Mouse (Mus musculus): ENCODE measurements around the gene Ip6k1.

The Ip6k1 gene

DNA sequence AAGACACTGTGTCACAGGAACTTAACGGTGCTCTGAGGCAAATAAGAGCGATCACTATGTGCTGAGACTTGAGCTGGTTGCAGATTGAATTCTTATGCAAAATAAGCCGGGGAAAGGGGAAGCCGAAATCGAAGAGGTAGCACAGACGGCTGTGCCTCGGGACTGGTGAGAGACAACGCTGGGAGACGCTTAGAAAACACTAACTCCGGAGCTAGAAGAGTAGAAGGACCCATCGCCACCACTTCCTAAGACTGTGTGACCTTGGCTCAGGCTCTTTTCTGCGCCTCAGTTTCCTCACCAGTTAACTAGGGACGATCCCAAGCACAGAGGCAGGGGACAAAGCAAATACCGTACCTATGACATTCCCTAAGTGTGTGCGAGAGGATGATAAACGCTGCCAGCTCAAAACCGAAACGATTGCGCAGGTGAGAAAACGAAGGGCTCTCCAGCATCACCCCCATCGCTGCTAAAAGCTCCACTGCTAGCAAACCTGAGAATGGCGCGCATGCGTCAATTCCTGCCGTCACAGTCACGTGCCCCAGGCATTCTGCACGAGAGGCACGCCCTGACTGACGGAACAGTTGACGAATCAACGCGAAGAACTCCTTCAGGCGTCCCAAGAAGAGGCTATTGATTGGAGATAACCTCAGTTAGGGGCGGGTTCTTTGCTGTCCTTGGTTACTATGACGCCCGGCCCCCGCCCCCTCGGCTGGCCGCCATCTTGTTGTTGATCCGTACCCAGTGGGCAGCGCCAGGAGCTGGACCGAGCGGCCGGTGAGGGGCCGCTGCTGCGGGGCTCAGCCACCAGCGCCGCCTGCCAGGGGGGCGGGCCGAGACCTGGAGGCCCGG lies at the start of gene Ip6k1:
TSS of gene Ip6k1 (plus strand) at position 580 of the 849 bp plus-strand sequence.
- DNase-seq (ENCODE audit: low spot score in 2 of 2): peak; percentile 100

DNA sequence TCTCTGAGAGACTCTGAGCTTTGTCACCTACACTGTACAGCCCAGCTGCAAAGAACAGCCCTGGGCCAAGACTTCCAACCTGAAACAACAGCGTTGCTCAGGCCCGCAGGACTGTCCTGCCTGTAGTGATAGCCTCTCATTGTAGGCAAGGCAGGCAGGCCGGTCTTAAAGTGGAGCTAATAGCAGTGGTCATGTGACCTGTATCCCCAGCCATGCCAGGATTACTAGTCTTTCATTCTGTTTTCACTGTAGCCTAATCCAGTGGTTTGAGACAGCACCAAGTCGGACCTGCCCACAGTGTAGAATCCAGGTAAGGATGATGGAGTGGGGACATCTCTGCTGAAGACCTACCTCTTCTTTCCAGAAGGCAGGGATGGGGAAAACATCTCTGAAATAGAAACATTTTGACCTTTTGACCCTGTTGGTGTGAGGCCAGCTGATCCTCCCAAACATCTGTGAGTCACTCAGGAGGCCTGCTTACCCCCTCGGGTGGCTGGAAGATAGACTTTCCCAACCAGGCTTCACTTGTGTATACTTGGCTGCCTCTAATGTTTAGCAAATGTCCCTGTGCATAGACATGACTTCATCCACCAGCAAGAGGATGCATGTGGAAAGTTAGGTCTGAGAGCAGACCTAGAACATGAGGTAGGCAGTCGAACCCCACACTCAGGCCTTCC lies 46.5 kb upstream of the Ip6k1 start:
- DNase-seq (ENCODE audit: low spot score in 2 of 2): no peak

DNA sequence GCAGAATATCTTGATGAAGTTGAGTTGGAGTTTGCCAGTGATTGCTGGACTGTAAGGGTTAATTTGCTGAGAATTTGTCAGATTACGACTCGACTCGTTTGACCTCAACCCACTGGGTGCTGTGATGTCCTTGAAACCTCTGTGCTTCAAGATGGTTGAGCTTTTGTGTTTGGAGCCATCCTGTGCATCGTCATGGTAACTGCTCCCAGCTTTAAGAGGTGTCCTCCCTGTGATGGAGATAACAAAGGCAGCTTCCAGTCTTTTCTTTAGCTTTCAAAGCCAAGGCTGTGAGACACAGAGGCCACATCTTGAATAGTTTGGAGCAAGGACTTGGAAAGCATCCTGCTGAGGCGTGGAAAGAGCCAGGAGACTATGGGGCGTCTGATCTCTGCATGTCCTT lies 45.2 kb upstream of the Ip6k1 start:
- no peak for DNase-seq (ENCODE audit: low spot score in 2 of 2)

DNA sequence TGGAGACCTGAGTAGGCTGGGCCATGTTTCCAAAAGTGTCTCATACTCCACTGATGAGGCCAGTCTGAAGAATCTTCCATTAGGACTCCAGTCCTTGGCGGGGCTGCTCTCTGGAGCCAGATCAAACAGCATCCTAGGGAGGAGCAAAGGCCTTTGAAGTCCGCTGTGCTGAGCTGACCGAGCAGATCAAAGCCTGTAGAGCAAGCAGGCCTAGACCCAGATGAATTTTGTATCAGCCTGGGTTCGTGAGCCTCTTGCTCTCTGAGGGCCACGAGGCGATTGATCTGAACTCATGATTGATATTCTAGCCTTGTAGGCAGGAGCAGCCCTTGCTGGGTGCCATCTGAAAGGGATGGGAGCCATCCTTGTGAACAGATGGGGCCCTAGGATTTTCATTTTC lies 42.4 kb upstream of the Ip6k1 start:
- no peak for DNase-seq (ENCODE audit: low spot score in 2 of 2)

DNA sequence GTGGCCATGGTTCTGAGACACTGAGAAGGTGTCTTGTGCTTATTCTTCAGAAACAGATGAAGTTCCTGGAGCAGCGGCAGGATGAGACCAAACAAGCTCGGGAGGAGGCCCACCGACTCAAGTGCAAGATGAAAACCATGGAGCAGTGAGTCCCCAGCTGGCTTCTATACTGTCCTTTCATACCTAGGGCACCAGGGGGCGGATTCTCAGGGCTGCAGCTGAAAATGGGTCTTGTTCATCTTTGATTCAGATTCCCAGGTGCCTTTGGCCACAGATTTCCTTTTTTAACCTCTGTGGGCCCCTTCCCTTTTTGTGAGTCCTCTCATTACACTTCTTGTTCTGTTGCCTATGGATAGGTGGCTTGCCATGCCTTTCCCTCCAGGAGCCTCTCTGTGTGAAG lies 41.4 kb upstream of the Ip6k1 start:
- DNase-seq (ENCODE audit: low spot score in 2 of 2): no peak

DNA sequence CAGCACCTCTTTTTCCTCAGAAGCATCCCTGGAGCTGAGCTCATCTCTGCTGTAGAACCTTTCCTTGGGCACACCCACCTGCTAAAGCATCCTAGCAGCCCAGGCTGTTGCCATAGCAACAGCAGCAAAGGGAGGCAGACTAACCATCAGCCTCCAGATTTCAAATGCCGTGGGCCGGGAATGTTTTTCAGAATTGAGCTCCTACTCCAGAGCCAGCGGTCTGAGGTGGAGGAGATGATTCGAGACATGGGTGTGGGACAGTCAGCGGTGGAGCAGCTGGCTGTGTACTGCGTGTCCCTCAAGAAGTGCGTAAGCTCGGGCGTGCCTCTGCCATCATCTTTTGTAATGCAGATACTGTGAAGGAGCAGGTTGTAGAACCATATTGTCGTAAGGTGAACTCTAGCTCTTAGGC lies 40.9 kb upstream of the Ip6k1 start:
- peak; percentile 90 to 95 for DNase-seq (ENCODE audit: low spot score in 2 of 2)

DNA sequence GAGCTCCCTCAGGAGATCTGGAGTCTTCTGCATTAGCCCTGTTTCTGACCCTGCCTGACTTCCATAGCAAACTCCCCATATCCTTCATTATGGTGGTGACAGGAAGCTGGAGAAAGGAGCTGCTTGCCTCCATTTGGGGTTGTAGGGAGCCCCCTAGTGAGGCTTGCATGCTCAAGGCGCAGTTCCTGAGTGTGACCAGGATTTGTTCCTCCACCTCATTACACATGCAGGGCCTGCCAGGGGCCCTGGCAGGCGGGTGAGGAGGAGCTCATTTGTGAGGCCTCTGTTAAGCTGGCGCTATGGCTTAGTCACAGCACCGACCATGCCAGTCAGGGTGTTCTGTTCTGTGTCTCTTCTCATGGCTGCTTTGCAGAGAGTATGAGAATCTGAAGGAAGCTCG lies 40.4 kb upstream of the Ip6k1 start:
- DNase-seq (ENCODE audit: low spot score in 2 of 2): peak; percentile 82 to 83

DNA sequence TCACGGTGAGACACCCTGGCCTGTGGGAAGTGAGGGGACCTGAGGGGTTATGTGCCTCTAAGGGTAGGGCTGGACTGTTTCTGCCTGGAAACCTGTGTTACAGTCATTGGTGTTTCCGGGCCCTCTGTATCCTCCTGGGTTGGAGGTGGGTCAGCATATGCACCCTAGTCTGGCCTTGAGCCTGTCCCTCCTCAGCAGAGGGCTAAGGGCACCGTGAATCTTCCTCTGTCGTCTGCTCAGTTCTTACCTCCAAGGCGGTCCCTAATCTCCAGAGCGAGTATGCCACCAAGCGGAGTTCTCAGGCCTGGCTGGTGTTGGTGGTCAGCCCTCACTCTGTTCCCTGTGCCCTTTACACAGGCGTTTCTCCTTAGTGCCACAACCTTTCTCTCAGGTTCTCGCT lies 39.4 kb upstream of the Ip6k1 start:
- no peak for DNase-seq (ENCODE audit: low spot score in 2 of 2)

DNA sequence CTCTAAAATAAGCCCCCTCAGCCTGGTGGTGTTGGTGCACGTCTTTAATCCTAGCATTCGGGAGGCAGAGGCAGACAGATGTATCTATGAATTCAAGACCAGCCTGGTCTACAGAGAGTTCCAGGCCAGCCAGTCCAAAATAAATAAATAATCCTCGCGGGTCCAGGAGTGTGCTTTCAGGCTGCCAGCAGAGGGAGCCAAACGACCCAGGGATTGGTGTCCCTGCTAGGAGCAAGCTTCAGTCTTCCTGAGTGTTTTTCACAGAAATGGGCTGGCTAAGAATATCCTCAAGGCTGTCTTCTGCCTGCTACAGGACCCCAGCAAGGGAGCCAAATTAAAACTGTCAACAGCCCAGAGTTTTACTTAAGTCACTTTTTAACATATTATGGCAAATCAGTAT lies 38.6 kb upstream of the Ip6k1 start:
- DNase-seq (ENCODE audit: low spot score in 2 of 2): peak; percentile 85 to 88

DNA sequence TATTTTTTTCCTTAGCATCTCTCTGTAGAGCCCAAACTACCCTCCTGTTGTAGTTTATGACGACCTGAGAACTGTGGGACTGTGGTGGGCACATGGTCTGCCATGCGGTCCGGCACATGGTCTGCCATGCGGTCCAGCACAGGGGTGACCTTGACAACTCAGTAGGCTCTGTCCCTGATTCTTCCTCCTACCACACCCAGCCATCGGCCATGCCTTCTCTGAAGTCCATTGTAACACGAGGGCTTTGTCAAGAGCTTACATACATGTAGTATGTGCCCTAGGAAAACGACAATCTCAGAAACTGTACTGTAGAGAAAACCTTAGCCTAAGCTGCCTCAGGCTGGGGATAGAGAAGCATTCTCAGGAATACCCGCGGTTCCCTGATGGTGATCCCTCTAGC lies 37.6 kb upstream of the Ip6k1 start:
- no peak for DNase-seq (ENCODE audit: low spot score in 2 of 2)

DNA sequence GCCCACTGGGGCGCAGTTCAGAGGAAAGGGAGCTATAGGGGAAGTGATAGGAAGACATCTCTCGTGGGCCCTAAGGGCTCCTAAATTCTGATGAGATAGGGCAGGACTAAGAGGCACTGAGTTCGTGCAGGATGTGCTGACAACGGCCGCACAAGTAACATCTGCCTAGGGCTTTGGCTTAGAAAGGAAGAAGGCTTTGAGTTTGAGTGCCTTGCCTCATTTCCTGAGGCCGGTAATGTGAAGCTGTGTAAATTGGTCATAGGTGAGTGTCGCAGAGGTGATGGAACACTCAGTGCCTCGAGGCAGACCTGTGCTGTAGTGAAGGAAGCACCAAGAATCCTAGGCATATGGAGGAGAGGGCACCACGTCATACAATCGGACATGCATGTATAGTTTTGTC lies 35.6 kb upstream of the Ip6k1 start:
- DNase-seq (ENCODE audit: low spot score in 2 of 2): no peak

DNA sequence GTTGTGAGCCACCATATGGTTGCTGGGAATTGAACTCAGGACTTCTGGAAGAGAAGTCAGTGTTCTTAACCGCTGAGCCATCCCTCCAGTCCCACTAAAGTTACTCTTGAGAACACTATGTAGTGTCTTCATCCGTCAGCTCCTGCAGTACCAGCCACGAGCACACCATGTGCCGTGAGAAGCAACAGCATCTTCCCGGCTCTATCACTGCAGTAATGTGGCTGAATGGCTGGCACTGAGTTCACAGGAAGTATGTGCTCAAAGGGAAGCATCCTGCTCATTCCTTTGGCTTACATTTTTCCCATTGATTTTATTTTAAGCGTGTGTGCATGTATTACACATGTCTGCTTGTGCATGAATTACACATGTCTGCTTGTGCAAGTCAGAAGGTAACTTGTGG lies 34.9 kb upstream of the Ip6k1 start:
- DNase-seq (ENCODE audit: low spot score in 2 of 2): peak in 1 of 2 experiments; percentile 21

DNA sequence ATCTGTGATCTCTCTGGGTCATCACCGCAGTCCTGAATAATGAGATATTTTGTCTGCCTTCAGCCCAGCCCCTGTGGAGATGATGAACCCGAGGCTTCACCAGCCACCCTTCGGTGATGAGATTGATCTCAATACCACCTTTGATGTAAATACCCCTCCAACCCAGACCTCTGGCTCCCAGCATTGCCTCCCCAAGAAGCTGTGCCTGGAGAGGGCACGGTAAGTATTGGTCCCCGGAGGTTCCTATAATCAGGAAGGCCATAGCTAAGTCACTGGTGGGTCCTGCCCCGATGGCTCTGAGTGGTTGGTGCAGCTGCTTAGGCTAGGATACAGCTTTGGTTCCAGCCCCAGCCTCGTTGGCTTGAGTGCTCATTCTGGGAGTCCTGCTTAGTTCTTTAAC lies 33.8 kb upstream of the Ip6k1 start:
- no peak for DNase-seq (ENCODE audit: low spot score in 2 of 2)

DNA sequence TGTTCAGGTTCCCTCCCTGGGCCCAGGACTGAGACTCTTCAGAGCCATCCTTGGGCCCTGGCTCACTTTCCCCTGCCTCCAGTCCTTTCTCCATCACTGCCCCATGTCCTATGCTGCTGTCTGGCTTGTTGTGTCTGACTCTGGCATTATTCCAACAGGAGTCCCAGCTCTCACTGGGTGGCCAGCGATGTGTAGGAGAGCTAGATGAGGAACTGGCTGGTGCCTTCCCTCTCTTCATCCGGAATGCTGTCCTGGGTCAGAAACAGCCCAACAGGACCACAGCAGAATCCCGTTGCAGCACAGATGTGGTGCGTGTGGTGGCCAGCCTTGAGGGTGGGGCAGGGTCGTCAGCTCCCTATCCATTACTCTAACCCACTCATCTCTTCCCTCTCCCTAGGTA lies 32.0 kb upstream of the Ip6k1 start:
- DNase-seq (ENCODE audit: low spot score in 2 of 2): peak in 1 of 2 experiments; percentile 20

DNA sequence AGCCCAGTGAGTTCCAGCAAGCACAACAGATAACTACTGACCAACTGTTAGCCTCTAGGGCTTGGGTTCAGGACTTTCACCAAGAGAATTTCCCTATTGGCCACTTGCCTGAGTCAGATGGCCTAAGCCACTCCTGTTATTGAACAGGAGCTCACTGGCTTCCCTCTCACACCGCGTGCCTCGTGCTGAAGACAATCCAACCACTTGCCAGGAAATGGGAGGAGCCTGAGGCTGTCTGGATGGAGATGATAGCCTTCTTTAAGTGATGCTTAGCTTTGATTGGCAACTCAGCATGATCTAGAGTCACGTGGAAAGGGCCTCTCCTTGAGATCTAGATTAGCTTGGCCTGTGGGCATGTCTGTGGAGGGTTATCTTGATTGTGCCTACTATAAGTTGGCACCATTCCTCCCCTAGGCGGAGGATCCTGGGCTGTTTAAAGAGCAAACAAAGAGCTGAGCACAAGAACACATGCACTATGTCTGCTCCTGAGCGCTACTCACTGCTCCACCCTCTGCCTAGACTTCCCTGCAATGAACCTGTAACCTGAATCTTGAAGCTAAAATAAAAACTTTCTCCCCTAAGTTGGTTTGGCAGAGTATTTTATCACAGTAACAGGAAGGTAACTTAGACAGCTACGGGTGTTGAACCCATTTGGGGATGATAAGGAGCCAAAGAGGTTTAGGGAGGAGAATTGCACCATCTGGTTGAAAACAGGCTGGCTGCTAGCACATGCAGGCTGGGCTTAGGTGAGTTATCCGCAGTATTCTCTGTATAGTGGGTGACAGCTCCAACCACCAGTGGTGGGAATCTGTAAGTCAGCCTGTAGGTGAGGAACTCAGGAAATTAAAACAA lies 30.4 kb upstream of the Ip6k1 start:
- DNase-seq (ENCODE audit: low spot score in 2 of 2): no peak

DNA sequence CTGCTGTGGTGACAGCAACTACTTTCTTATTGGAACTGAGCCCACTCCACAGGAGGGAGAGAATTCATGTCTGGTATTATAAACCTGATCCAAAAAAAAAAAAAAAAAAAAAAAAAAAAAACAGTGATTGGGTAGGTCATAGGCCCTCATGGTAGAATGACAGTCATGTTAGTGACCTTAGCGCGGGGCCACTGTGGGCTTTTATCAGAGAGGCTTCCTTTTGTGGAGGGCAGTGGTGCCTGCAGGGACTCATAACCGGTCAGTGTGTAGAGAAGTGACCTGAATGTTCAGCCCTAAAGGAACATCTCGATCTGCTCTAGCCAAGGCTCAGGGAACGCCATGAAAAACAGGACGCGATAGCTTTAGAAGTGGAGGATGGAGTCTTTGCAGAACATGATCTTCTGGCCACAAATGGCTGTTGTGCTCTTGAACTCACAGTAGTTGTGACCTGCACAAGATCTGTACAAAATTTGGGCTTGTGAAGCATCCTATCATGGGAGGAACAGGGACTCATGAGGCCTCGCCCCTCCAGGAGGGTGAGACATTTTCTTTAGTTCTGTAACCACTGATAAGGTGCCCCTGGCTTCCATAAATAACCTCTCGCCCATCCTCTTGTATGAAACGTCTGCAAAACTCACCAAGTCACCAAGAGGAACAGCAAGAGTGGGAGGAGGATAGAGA lies 27.7 kb upstream of the Ip6k1 start:
- no peak for DNase-seq (ENCODE audit: low spot score in 2 of 2)

DNA sequence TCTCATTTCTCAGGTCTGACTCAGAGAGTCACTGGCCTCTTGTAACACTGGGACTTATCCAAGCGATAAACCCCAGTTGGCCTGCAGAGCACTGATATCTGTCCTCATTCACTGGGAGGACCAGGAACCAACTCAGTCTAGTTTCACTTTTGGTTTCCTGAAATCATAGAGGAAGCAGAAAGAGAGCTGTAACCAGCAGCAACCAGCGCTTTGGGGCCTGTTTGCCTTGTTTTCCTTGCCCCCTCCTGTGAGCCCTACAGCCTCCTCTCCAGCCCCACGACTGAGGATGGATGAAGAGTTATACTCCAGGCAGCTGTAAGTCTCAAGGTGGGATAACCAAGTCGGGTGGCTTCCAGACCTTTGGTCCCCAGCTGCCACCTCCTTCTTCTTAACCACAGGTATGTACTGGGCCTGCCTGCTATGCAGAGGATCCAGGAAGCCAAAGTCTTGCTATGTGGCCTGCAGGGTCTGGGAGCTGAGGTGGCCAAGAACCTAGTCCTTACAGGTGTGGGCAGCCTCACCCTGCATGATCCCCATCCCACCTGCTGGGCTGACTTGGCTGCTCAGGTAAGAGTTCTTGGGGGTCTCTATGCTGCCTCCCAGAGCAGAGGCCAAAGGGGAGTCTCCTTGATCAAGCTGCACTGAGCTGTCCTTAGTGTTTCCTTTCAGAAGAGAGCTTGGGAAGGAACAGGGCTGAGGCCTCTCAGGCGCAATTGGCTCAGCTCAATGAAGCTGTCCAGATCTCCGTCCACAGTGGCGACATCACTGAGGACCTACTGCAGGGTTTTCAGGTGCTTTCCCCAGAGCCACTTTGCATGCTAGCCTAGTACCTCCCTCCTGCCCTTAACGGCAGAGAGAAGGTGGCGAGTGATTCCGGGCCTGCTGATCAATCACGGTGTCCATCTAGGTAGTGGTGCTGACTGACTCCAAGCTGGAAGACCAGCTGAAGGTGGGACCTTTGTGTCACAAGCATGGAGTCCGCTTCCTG lies 26.6 kb upstream of the Ip6k1 start, which contains the start of gene Uba7:
TSS of gene Uba7 (plus strand) at position 107 of the 988 bp plus-strand sequence.
- no peak for DNase-seq (ENCODE audit: low spot score in 2 of 2)

DNA sequence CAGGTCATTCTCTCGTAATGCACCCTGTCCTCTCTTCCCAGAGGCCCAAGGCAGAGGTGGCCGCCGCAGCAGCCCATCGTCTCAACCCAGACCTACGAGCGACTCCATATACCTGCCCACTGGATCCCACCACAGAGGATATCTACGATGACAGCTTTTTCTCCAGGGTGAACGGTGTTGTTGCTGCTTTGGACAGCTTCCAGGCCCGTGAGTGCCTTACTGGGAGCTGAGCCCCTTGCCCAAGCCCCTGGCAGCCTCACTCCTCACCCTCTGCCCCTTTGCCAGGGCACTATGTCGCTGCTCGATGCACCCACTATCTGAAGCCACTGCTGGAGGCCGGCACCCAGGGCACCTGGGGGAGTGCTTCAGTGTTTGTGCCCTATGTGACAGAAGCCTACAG lies 23.5 kb upstream of the Ip6k1 start:
- DNase-seq (ENCODE audit: low spot score in 2 of 2): no peak

DNA sequence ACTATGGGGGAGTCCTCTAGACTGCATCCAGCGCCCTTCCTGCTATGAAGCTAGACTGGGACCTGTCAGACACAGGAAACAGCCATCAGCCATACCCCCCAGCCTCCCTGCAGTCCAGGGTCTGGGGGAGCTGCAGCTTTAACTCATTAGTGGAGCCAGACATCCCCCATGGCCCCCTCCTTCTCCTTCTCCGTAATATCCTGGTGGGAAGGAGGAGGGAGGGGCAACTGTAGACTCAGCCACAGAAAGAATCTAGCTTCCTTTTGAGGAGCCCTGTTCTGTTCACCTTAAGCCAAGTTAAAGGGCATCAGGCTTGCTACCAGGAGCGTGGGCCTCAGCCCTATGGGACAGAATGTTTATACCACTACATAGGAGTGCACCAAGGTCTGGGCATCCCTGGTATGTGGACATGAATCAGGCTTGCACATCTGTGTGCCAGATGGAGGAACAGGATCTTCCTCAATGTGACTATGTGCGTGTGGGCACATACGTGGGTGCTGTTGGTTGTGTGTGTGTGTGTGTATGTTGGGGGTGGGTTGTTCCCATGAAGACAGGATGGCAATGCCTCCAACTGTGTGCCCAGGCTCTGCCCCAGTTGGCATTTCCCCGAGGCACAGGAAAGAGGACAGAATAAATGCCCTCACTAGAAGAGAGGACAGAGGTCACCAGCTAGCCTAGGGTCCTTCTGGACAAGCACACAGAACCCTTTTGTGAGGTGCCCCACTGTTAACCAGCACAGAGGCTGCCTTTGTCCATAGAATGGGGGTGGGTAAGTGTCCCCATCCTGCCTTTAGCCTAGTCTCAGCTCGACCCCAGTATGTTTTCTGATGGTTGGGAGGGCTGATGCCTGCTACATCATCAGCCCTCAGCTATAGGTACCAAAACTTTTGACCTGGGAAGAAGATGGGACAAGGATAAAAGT lies 20.4 kb upstream of the Ip6k1 start:
- DNase-seq (ENCODE audit: low spot score in 2 of 2): no peak
